Mouse (Mus musculus) heart, embryonic 12.5 days (tissue): ENCODE results near the gene Ppp4r1. TPM values are rescaled to one million over a fixed set of nuclear protein-coding genes. Genes with fewer than 3 reads are reported as not detected.

Experiments used
- ATAC-seq: fragments of 200-750 bp; cut with Nextera tagmentation; 2 replicates; pipeline ENCODE4 v1.8.0; 2017; ENCODE audit warnings: moderate TSS enrichment, moderate library complexity; ENCODE audit not compliant: insufficient number of reproducible peaks, low FRiP score
- H3K27ac ChIP-seq: fragments of 300-500 bp; sonication (generic); 2 replicates; pipeline ENCODE4 v1.5.1; 2016; ENCODE audit warnings: mild to moderate bottlenecking, moderate library complexity; ENCODE audit not compliant: poor library complexity, severe bottlenecking
- H3K27me3 ChIP-seq: fragments of 300-500 bp; sonication (generic); replicated peaks from 2 replicates; pipeline ENCODE4 v1.6.1; 2016; ENCODE audit warnings: mild to moderate bottlenecking, moderate library complexity
- H3K36me3 ChIP-seq: fragments of 300-500 bp; sonication (generic); 2 replicates; pipeline ENCODE4 v1.6.1; 2016; ENCODE audit warnings: mild to moderate bottlenecking, moderate library complexity
- H3K4me1 ChIP-seq: fragments of 300-500 bp; sonication (generic); replicated peaks from 2 replicates; pipeline ENCODE4 v1.6.1; 2016; ENCODE audit warnings: mild to moderate bottlenecking
- H3K4me2 ChIP-seq: fragments of 300-500 bp; sonication (generic); 2 replicates; pipeline ENCODE4 v1.6.1; 2016; ENCODE audit warnings: mild to moderate bottlenecking, moderate library complexity
- H3K4me3 ChIP-seq: fragments of 300-500 bp; sonication (generic); 2 replicates; pipeline ENCODE4 v1.5.1; 2016; ENCODE audit warnings: mild to moderate bottlenecking
- H3K9ac ChIP-seq: fragments of 300-500 bp; sonication (generic); 2 replicates; pipeline ENCODE4 v1.6.1; 2016; ENCODE audit warnings: mild to moderate bottlenecking, moderate library complexity
- H3K9me3 ChIP-seq: fragments of 300-500 bp; sonication (generic); replicated peaks from 2 replicates; pipeline ENCODE4 v1.6.1; 2016; ENCODE audit warnings: mild to moderate bottlenecking, moderate library complexity
- WGBS: fragments of 180-500 bp; shearing (Covaris S2); methylation state at CpG from one replicate; pipeline ENCODE4 v1.1.7; 2016; 5-methylcytosine and 5-hydroxymethylcytosine counted together
- polyA plus RNA-seq: library from polyadenylated mRNA; unstranded; fragments of >200 nt; fragmentation: Nextera tagmentation; extraction: Ambion mirVana; gene quantifications from 2 replicates; pipeline ENCODE4 v1.2.1, GENCODE M21; 2016

Gene Ppp4r1
- polyA plus RNA-seq, 1 experiment from 2014 or later = 33.5 TPM

DNA sequence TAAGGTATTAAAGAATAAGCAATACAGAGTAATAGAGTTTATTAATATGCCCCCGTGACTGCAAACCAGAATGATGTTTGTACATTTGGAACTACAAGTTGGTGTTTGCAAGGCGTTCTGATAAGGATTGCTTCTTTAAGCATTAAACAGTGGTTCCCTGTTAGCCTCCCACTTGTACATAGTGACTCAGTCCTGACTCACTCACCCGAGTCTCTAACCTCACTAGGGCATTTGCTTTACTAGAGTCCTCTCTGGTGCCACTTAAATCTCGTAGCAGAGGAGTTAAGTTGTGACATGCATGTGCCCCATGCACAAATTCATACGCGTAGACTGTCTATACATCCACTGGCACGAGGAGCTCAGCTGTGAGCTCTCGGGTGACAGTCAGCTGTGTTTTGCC, 31.4 kb downstream of the Ppp4r1 start:
- WGBS = 91% methylated on average over 8 of the region's 8 CpGs
- peaks cover 76% of the 10 kb centered on the region for H3K36me3 ChIP-seq
- H3K4me1 ChIP-seq = peaks cover under 1% of the 10 kb centered on the region
- H3K27me3 ChIP-seq = no peaks in the 10 kb centered on the region
- no peak overlapping the region for H3K9ac ChIP-seq
- H3K9me3 ChIP-seq = no peaks in the 10 kb centered on the region
- no peak overlapping the region for H3K27ac ChIP-seq
- ATAC-seq = no peak
- H3K4me3 ChIP-seq = no peak overlapping the region
- H3K4me2 ChIP-seq = no peak overlapping the region

GRCm38 (mm10) chr17:65820197-65820596, 37.8 kb downstream of the Ppp4r1 start:
- Histone ChIP-seq H3K27ac (no peak overlapping the region), H3K27me3 (no peaks in the 10 kb centered on the region), H3K4me2 (no peak overlapping the region), H3K9me3 (no peaks in the 10 kb centered on the region), H3K9ac (no peak overlapping the region), H3K4me1 (peaks cover 24% of the 10 kb centered on the region), H3K4me3 (no peak overlapping the region), H3K36me3 (peaks cover 69% of the 10 kb centered on the region)
- 54% methylated on average over 5 of the region's 5 CpGs for WGBS
- ATAC-seq = no peak

- ATAC-seq = no peak
- H3K4me2 ChIP-seq = no peak overlapping the region
- peaks cover 24% of the 10 kb centered on the region for H3K4me1 ChIP-seq
- H3K27me3 ChIP-seq = no peaks in the 10 kb centered on the region
- H3K9ac ChIP-seq = no peak overlapping the region
- no peak overlapping the region for H3K4me3 ChIP-seq
- WGBS = 92% methylated on average over 5 of the region's 5 CpGs
- H3K27ac ChIP-seq = no peak overlapping the region
- H3K36me3 ChIP-seq = peaks cover 56% of the 10 kb centered on the region
- no peaks in the 10 kb centered on the region for H3K9me3 ChIP-seq
Observed at GRCm38 (mm10) chr17:65822423-65822822, 40.0 kb downstream of the Ppp4r1 start.

DNA sequence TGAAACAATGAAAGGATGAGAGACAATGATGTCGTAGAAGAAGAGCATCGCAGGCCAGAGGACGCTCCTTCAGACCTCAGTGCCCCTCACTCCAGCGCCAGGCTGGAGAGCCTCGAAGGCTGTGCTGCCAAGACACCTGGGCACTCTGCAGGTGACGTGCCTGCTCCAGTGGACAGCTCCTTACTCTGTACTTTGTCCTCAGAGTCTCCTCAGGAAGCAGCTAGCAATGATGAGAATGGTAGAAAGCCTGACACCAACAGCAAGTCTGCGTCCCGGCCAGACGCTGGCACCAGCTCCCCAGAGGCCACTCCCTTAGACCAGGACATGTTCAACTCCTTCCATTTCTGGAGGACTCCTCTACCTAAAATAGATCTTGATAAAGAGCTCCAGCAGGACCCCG, 41.9 kb downstream of the Ppp4r1 start:
- Histone ChIP-seq H3K9ac (no peak overlapping the region), H3K4me3 (no peak overlapping the region), H3K4me1 (peaks cover 18% of the 10 kb centered on the region), H3K36me3 (peaks cover 58% of the 10 kb centered on the region), H3K27me3 (no peaks in the 10 kb centered on the region), H3K4me2 (no peak overlapping the region), H3K9me3 (no peaks in the 10 kb centered on the region), H3K27ac (no peak overlapping the region)
- WGBS = 85% methylated on average over 10 of the region's 10 CpGs
- no peak for ATAC-seq

- WGBS = 69% methylated on average over 9 of the region's 9 CpGs
- peaks cover 8% of the 10 kb centered on the region; the same call in 1 of the 2 replicates for H3K4me1 ChIP-seq
- H3K36me3 ChIP-seq = peaks cover 67% of the 10 kb centered on the region
Observed at GRCm38 (mm10) chr17:65826257-65826656, 43.9 kb downstream of the Ppp4r1 start.

GRCm38 (mm10) chr17:65827119-65827840, 44.9 kb downstream of the Ppp4r1 start:
- no peak overlapping the region for H3K4me3 ChIP-seq
- H3K36me3 ChIP-seq = peaks cover 68% of the 10 kb centered on the region
- ATAC-seq = no peak

More at GRCm38 (mm10) chr17:65826257-65826656, 43.9 kb downstream of the Ppp4r1 start:
- no peak overlapping the region for H3K9ac ChIP-seq
- no peaks in the 10 kb centered on the region for H3K27me3 ChIP-seq
- ATAC-seq = no peak
- no peak overlapping the region for H3K4me3 ChIP-seq
- no peaks in the 10 kb centered on the region for H3K9me3 ChIP-seq
- no peak overlapping the region for H3K4me2 ChIP-seq
- H3K27ac ChIP-seq = no peak overlapping the region

GRCm38 (mm10) chr17:65827904-65828303, 45.5 kb downstream of the Ppp4r1 start:
- H3K4me2 ChIP-seq = no peak overlapping the region
- peaks cover 71% of the 10 kb centered on the region for H3K36me3 ChIP-seq
- no peaks in the 10 kb centered on the region for H3K9me3 ChIP-seq
- H3K4me1 ChIP-seq = peaks cover 8% of the 10 kb centered on the region; the same call in 1 of the 2 replicates
- no peaks in the 10 kb centered on the region for H3K27me3 ChIP-seq
- 95% methylated on average over 5 of the region's 5 CpGs for WGBS
- no peak overlapping the region for H3K9ac ChIP-seq
- no peak overlapping the region for H3K4me3 ChIP-seq
- no peak for ATAC-seq
- no peak overlapping the region for H3K27ac ChIP-seq

More at GRCm38 (mm10) chr17:65827119-65827840, 44.9 kb downstream of the Ppp4r1 start:
- H3K27me3 ChIP-seq = no peaks in the 10 kb centered on the region
- H3K4me1 ChIP-seq = peaks cover 8% of the 10 kb centered on the region; the same call in 1 of the 2 replicates
- no peak overlapping the region for H3K4me2 ChIP-seq
- H3K27ac ChIP-seq = no peak overlapping the region
- H3K9me3 ChIP-seq = no peaks in the 10 kb centered on the region
- no peak overlapping the region for H3K9ac ChIP-seq
- 83% methylated on average over 16 of the region's 16 CpGs for whole genome bisulfite sequencing

GRCm38 (mm10) chr17:65828951-65829350, 46.6 kb downstream of the Ppp4r1 start:
- peaks cover 79% of the 10 kb centered on the region for H3K36me3 ChIP-seq
- no peak overlapping the region for H3K4me3 ChIP-seq
- H3K4me2 ChIP-seq = no peak overlapping the region
- H3K27me3 ChIP-seq = no peaks in the 10 kb centered on the region
- no peak overlapping the region for H3K9ac ChIP-seq
- no peaks in the 10 kb centered on the region for H3K9me3 ChIP-seq
- H3K4me1 ChIP-seq = peaks cover 6% of the 10 kb centered on the region; the same call in 1 of the 2 replicates
- no peak for ATAC-seq
- no peak overlapping the region for H3K27ac ChIP-seq
- 94% methylated on average over 11 of the region's 11 CpGs for WGBS

DNA sequence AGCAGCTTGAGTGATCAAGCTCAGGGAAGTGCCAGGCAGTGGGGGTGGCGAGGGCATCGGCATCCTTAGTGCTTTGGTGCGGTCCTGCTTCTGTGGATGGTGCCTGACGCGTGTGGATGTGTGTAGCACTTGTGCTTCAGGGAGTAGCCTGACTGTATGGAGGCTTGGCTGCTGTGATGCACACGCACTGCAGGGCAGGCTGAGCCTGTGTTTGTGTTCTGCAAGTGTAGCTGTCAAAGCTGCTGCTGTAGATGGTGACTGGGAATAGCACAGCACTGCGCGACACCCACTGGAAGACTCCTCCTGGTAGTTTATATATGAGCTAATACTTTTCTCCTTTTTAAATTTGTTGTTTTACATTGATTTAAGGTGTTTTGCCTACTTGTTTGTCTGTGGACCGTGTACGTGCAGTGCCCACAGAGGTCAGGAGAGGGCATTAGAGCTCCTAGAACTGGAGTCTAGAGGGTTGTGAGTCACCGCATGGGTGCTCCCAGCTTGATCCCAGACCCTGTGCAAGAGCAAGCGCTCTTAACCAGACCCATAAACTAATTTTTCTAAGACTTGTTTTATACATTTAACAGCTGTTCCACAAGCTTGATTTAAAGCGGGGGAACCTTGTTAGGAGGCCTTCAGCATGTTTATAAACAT, 48.0 kb downstream of the Ppp4r1 start:
- no peaks in the 10 kb centered on the region for H3K9me3 ChIP-seq
- no peak overlapping the region for H3K4me3 ChIP-seq
- 93% methylated on average over 13 of the region's 13 CpGs for WGBS
- no peak overlapping the region for H3K4me2 ChIP-seq
- H3K4me1 ChIP-seq = peaks cover 3% of the 10 kb centered on the region; the same call in 1 of the 2 replicates
- no peak overlapping the region for H3K9ac ChIP-seq
- no peaks in the 10 kb centered on the region for H3K27me3 ChIP-seq
- peaks cover 75% of the 10 kb centered on the region for H3K36me3 ChIP-seq
- H3K27ac ChIP-seq = no peak overlapping the region
- no peak for ATAC-seq

GRCm38 (mm10) chr17:65833891-65834290, 51.5 kb downstream of the Ppp4r1 start:
- WGBS = 89% methylated on average over 3 of the region's 3 CpGs
- Histone ChIP-seq H3K27ac (no peak overlapping the region), H3K4me3 (no peak overlapping the region), H3K27me3 (no peaks in the 10 kb centered on the region), H3K4me1 (peaks cover 3% of the 10 kb centered on the region; the same call in 1 of the 2 replicates), H3K36me3 (peaks cover 92% of the 10 kb centered on the region), H3K9ac (no peak overlapping the region), H3K9me3 (no peaks in the 10 kb centered on the region), H3K4me2 (no peak overlapping the region)
- no peak for ATAC-seq

DNA sequence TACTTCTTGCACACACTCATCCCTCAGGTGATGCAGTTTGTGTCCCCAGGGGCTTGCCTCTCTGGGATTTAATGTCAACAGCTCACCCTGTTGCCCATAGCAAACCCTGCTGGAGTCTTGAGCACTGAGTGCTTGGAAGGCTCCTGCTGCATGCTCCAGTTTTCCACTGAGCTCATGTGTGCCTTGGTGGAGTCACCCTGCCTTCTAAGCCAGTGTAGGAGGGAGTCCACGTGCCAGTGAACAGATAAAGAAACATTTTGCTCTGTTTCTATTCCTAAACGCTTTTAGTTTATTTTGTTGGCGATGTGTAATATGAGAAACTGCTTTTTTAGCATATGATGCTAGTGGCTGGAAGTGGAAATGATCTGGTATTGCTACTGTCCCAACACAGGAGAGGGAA, 54.4 kb downstream of the Ppp4r1 start:
- Histone ChIP-seq H3K9me3 (no peaks in the 10 kb centered on the region), H3K36me3 (peaks cover 90% of the 10 kb centered on the region), H3K4me1 (no peaks in the 10 kb centered on the region), H3K27ac (no peak overlapping the region), H3K9ac (no peak overlapping the region), H3K27me3 (no peaks in the 10 kb centered on the region), H3K4me3 (no peak overlapping the region), H3K4me2 (no peak overlapping the region)
- no peak for ATAC-seq
- WGBS = 90% methylated on average over 3 of the region's 3 CpGs
